Mouse (Mus musculus): ENCODE measurements around the gene Lhb. TPM values are rescaled to one million over a fixed set of nuclear protein-coding genes. Genes with fewer than 3 reads are reported as not detected.

Gene Lhb
- polyA plus RNA-seq (2017; shearing (Covaris generic)), result not detected

GRCm38 (mm10) chr7:45420615-45420919 is at the start of gene Lhb:
Gene Lhb (plus strand): TSS chr7:45420820.

DNA sequence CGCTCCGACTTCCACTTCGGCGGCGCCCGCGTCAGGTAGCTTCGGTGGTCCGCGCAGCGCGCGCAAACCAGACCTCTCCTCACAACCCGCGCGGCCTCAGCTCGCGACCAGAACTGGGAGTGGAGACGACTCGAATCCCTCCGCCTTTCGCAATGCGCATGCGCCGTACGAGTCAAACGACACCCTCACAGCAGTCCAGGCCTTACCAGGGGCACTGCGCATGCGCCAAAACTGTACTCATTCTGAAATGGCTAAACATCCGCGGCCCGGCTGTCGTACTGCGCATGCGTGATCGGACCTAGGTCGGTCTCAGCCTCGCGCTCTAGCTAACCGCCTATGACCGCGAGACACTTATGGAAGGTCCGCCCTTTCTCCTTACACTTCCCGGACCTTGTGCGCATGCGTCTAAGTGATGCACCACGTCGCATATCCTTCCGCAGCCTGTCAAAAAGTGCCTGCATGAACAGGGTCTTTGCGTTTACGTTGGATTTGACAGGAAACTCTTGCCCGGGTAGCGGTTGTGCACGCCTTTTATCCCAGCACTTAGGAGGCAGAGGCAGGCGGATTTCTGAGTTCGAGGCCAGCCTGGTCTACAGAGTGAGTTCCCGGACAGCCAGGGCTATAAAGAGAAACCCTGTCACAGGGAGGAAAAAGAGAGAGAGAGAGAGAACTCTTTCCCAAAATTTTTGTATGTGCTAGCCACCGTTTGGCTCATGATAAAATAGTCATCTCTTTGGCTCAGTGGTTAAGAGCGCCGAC is 24.9 kb upstream of the Lhb start, which contains the start of gene Snrnp70:
Gene Snrnp70, minus strand, starts transcription at position 165 of the 759 bp plus-strand sequence.

DNA sequence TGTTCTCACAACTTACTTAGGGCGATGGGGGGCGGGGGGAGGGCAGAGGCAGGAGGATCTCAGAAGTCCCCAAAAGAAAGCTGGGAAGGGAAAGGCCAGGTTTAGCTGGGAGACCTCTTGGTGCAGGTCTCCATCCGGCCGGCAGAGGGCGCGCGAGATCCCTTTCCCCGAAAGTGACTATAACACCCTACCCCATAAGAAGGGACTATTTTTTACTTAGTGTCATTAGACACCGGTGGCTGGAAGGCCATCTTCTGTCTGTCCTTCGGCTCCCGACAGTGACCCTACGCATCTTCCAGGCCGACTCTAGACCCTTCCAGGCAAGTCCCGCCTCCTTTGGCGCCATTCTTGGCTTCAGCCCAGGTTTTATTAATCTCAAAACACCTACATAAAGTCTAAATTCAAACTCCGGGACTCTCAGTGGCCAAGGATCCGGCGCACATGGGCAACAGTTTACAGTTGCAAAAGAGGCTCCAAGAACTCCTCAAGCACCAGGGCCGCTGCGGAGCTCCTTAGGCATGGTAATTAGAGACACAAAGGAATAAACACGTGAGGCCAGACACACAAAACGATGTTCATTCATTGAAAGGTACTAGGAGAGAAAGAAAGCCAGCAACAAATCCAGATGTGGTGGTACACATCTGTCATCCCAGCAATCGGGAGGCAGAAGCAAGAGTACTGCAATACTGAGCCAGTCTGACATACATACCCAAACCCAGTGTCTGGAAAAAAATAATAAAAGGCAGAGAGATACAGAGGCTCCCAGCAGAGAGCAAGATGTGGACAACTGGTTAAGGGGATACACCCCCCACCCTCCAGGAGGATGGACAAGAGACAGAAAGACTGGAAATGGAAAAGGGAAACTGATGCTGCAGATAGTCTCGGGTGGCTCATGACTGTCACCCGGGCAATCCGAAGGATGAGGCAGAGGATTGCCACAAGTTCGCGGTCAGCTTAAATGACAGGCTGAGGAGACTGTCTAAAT is 15.2 kb upstream of the Lhb start, which contains the start of gene Kcna7:
Gene Kcna7, plus strand, starts transcription at position 563 of the 985 bp plus-strand sequence.

GRCm38 (mm10) chr7:45413113-45413863 is 7.3 kb upstream of the Lhb start, which contains the start of gene Ntf5:
Gene Ntf5 (plus strand): TSS chr7:45413695.

GRCm38 (mm10) chr7:45434203-45435015 is 13.8 kb downstream of the Lhb start, which contains the start of gene Gys1:
Gene Gys1 (plus strand): TSS chr7:45434844.

GRCm38 (mm10) chr7:45437521-45438276 is 17.1 kb downstream of the Lhb start, which contains the start of gene Ruvbl2:
Gene Ruvbl2 (minus strand): TSS chr7:45438096.

GRCm38 (mm10) chr7:45459564-45460140 is 39.0 kb downstream of the Lhb start, which contains the start of gene Ftl1:
Gene Ftl1 (minus strand): TSS chr7:45459884.

GRCm38 (mm10) chr7:45466283-45467089 is 45.9 kb downstream of the Lhb start, which contains the start of gene Bax:
Gene Bax (minus strand): TSS chr7:45466898.

Other genes starting within 250 kb of the Lhb start
- gene Gfy, start 241.3 kb upstream of the Lhb start, polyA plus RNA-seq (2017; shearing (Covaris generic)), result not detected
- gene Pth2, start 239.8 kb upstream of the Lhb start, polyA plus RNA-seq (2017; shearing (Covaris generic)), result not detected
- 0.07 TPM for gene Ccdc155, start 215.9 kb upstream of the Lhb start, polyA plus RNA-seq (2017; shearing (Covaris generic))
- 8.9 TPM for gene Dkkl1, start 208.7 kb upstream of the Lhb start, polyA plus RNA-seq (2017; shearing (Covaris generic))
- gene Tead2, start 205.1 kb upstream of the Lhb start, polyA plus RNA-seq (2017; shearing (Covaris generic)), result 4.9 TPM
- gene Cd37, start 181.7 kb upstream of the Lhb start, polyA plus RNA-seq (2017; shearing (Covaris generic)), result 607 TPM
- gene Slc6a16, start 179.7 kb upstream of the Lhb start, polyA plus RNA-seq (2017; shearing (Covaris generic)), result not detected
- not detected for gene Slc6a21, start 143.3 kb upstream of the Lhb start, polyA plus RNA-seq (2017; shearing (Covaris generic))
- gene Trpm4, start 87.0 kb upstream of the Lhb start, polyA plus RNA-seq (2017; shearing (Covaris generic)), result 15.0 TPM
- gene Hrc, start 85.5 kb upstream of the Lhb start, polyA plus RNA-seq (2017; shearing (Covaris generic)), result not detected
- 0.30 TPM for gene Ppfia3, start 53.8 kb upstream of the Lhb start, polyA plus RNA-seq (2017; shearing (Covaris generic))
- gene Lin7b, start 50.2 kb upstream of the Lhb start, polyA plus RNA-seq (2017; shearing (Covaris generic)), result not detected
- gene Snrnp70, start 25.1 kb upstream of the Lhb start, polyA plus RNA-seq (2017; shearing (Covaris generic)), result 231 TPM
- not detected for gene Kcna7, start 15.2 kb upstream of the Lhb start, polyA plus RNA-seq (2017; shearing (Covaris generic))
- 0.54 TPM for gene Ntf5, start 7.1 kb upstream of the Lhb start, polyA plus RNA-seq (2017; shearing (Covaris generic))
- 13.9 TPM for gene Gys1, start 14.0 kb downstream of the Lhb start, polyA plus RNA-seq (2017; shearing (Covaris generic))
- gene Ruvbl2, start 17.3 kb downstream of the Lhb start, polyA plus RNA-seq (2017; shearing (Covaris generic)), result 74.6 TPM
- gene Ftl1, start 39.1 kb downstream of the Lhb start, polyA plus RNA-seq (2017; shearing (Covaris generic)), result 2,110 TPM
- 289 TPM for gene Bax, start 46.1 kb downstream of the Lhb start, polyA plus RNA-seq (2017; shearing (Covaris generic))
- gene Tulp2, start 61.1 kb downstream of the Lhb start, polyA plus RNA-seq (2017; shearing (Covaris generic)), result 2.7 TPM
- gene Gm45808, start 66.0 kb downstream of the Lhb start, polyA plus RNA-seq (2017; shearing (Covaris generic)), result 0.35 TPM
- gene Dhdh, start 68.0 kb downstream of the Lhb start, polyA plus RNA-seq (2017; shearing (Covaris generic)), result 0.89 TPM
- 226 TPM for gene Nucb1, start 89.6 kb downstream of the Lhb start, polyA plus RNA-seq (2017; shearing (Covaris generic))
- 99.4 TPM for gene Ppp1r15a, start 105.4 kb downstream of the Lhb start, polyA plus RNA-seq (2017; shearing (Covaris generic))
- 0.78 TPM for gene Plekha4, start 105.5 kb downstream of the Lhb start, polyA plus RNA-seq (2017; shearing (Covaris generic))
- 1.1 TPM for gene Hsd17b14, start 134.1 kb downstream of the Lhb start, polyA plus RNA-seq (2017; shearing (Covaris generic))
- 86.0 TPM for gene Bcat2, start 149.3 kb downstream of the Lhb start, polyA plus RNA-seq (2017; shearing (Covaris generic))
- gene Fgf21, start 194.7 kb downstream of the Lhb start, polyA plus RNA-seq (2017; shearing (Covaris generic)), result not detected
- not detected for gene Fut1, start 196.5 kb downstream of the Lhb start, polyA plus RNA-seq (2017; shearing (Covaris generic))
- 0.14 TPM for gene Izumo1, start 201.0 kb downstream of the Lhb start, polyA plus RNA-seq (2017; shearing (Covaris generic))
- gene Rasip1, start 206.7 kb downstream of the Lhb start, polyA plus RNA-seq (2017; shearing (Covaris generic)), result 6.5 TPM
- gene Mamstr, start 219.2 kb downstream of the Lhb start, polyA plus RNA-seq (2017; shearing (Covaris generic)), result 1.7 TPM
- 0.12 TPM for gene Fut2, start 245.6 kb downstream of the Lhb start, polyA plus RNA-seq (2017; shearing (Covaris generic))